Mouse (Mus musculus): ENCODE data around the gene Hadh. TPM values are rescaled to one million over a fixed set of nuclear protein-coding genes. Genes with fewer than 3 reads are reported as not detected.

Hadh gene
- polyA plus RNA-seq (2015; fragmentation: Nextera tagmentation; extraction: Ambion mirVana) = 369 and 438 TPM in 2 replicates

- under 1% methylated on average over 53 of the region's 54 CpGs for WGBS
- Histone ChIP-seq H3K36me3 (ENCODE audit: control insufficient read depth, insufficient read depth, low read length) (no peaks in the 10 kb centered on the region; the same call in none of the 2 replicates), H3K4me3 (ENCODE audit: low read length) (peak within 1 kb of the TSS; percentile 87)
These were observed at the start of gene Hadh for GRCm38 (mm10) chr3:131271559-131272373. Gene Hadh, minus strand, starts transcription at chr3:131272101.

GRCm38 (mm10) chr3:131320184-131320583 is 48.3 kb upstream of the Hadh start:
- H3K36me3 ChIP-seq (ENCODE audit: control insufficient read depth, insufficient read depth, low read length) = no peaks in the 10 kb centered on the region
- H3K9me3 ChIP-seq (ENCODE audit: control insufficient read depth, low read length) = no peaks in the 10 kb centered on the region
- no peak overlapping the region for H3K9ac ChIP-seq (ENCODE audit: low read depth, low read length)
- no peak overlapping the region for H3K4me3 ChIP-seq (ENCODE audit: low read length)
- ATAC-seq = no peak
- H3K27me3 ChIP-seq (replicated peaks; ENCODE audit: control insufficient read depth, insufficient read depth, low read length) = no peaks in the 10 kb centered on the region
- WGBS = 9% methylated on average over 3 of the region's 3 CpGs
- H3K27ac ChIP-seq (ENCODE audit: low read length) = no peak overlapping the region
- H3K4me1 ChIP-seq (ENCODE audit: control insufficient read depth, insufficient read depth, low read length) = peaks cover 8% of the 10 kb centered on the region; the same call in 1 of the 2 replicates
- no peak overlapping the region for H3K4me2 ChIP-seq (ENCODE audit: low read depth, low read length)

More at GRCm38 (mm10) chr3:131271559-131272373, at the start of gene Hadh:
- Histone ChIP-seq H3K9me3 (ENCODE audit: control insufficient read depth, low read length) (no peaks in the 10 kb centered on the region), H3K9ac (ENCODE audit: low read depth, low read length) (peak within 1 kb of the TSS; percentile 84), H3K27me3 (replicated peaks; ENCODE audit: control insufficient read depth, insufficient read depth, low read length) (no peaks in the 10 kb centered on the region), H3K4me2 (ENCODE audit: low read depth, low read length) (peak within 1 kb of the TSS; percentile 66), H3K27ac (ENCODE audit: low read length) (peak within 1 kb of the TSS; percentile 93), H3K4me1 (ENCODE audit: control insufficient read depth, insufficient read depth, low read length) (peaks cover 11% of the 10 kb centered on the region; the same call in 1 of the 2 replicates)
- ATAC-seq = peak; percentile 88

GRCm38 (mm10) chr3:131318211-131318610 is 46.3 kb upstream of the Hadh start:
- Histone ChIP-seq H3K4me3 (ENCODE audit: low read length) (no peak overlapping the region), H3K36me3 (ENCODE audit: control insufficient read depth, insufficient read depth, low read length) (no peaks in the 10 kb centered on the region), H3K27me3 (replicated peaks; ENCODE audit: control insufficient read depth, insufficient read depth, low read length) (no peaks in the 10 kb centered on the region), H3K9me3 (ENCODE audit: control insufficient read depth, low read length) (no peaks in the 10 kb centered on the region), H3K27ac (ENCODE audit: low read length) (no peak overlapping the region), H3K9ac (ENCODE audit: low read depth, low read length) (no peak overlapping the region), H3K4me1 (ENCODE audit: control insufficient read depth, insufficient read depth, low read length) (peaks cover 8% of the 10 kb centered on the region; the same call in 1 of the 2 replicates), H3K4me2 (ENCODE audit: low read depth, low read length) (no peak overlapping the region)
- ATAC-seq = no peak
- WGBS = 57% methylated on average over 2 of the region's 2 CpGs

DNA sequence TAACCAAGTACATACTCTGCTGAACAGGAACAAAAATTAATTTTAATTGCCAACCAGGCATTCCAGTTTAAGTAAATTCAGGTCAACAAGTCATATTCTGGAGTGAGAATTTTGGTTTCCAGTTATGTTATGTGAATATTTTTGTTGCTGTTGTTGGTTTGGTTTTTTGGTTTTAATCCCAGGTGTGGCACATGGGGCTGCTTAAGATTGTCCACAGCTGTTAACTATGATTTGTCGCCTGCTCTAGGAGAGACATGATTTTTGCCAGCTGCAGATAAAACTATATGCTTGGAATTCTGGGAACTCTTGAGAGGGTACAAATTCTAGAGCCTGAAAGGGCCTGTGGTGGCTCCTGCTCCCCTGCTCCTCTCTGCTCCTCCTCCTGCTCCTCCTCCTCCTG is 45.2 kb upstream of the Hadh start:
- Histone ChIP-seq H3K9me3 (ENCODE audit: control insufficient read depth, low read length) (no peaks in the 10 kb centered on the region), H3K36me3 (ENCODE audit: control insufficient read depth, insufficient read depth, low read length) (no peaks in the 10 kb centered on the region), H3K4me3 (ENCODE audit: low read length) (no peak overlapping the region), H3K9ac (ENCODE audit: low read depth, low read length) (no peak overlapping the region), H3K27ac (ENCODE audit: low read length) (no peak overlapping the region), H3K4me2 (ENCODE audit: low read depth, low read length) (no peak overlapping the region), H3K4me1 (ENCODE audit: control insufficient read depth, insufficient read depth, low read length) (peaks cover 10% of the 10 kb centered on the region; the same call in 1 of the 2 replicates), H3K27me3 (replicated peaks; ENCODE audit: control insufficient read depth, insufficient read depth, low read length) (no peaks in the 10 kb centered on the region)
- ATAC-seq = no peak
- WGBS = 93% methylated on average over 1 of the region's 1 CpGs

DNA sequence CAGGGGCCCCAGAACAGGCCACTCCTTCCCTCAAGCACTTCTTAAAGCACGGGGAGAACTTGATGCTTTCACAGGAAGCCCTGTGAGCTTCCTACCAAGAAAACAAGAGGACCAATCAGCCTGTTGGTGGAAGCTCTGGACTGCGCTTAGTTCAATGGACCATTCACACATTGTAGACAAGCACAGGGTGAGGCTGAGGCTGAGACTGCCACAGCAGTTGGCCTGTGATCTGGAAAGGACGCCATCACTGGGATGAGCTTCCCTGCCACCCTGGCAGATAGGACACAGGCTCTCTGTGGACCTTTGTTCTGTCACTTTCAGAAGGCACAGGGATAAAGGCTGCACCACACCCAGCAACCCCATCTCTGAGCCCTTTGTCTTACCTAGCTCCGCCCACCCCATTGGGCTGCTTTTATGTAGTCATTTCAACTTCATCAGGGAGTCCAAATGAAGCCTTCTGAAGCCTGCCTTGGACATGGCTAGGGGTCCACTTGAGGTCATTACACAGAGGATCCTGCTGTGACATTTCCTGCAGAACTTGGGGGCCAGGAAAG is 44.1 kb upstream of the Hadh start:
- H3K4me3 ChIP-seq (ENCODE audit: low read length) = no peak overlapping the region
- H3K27ac ChIP-seq (ENCODE audit: low read length) = 0 out of 2 replicates have a peak overlapping the region, but pooled peaks have one; percentile 23
- H3K4me2 ChIP-seq (ENCODE audit: low read depth, low read length) = no peak overlapping the region
- WGBS = 51% methylated on average over 4 of the region's 4 CpGs
- H3K36me3 ChIP-seq (ENCODE audit: control insufficient read depth, insufficient read depth, low read length) = no peaks in the 10 kb centered on the region
- H3K4me1 ChIP-seq (ENCODE audit: control insufficient read depth, insufficient read depth, low read length) = peaks cover 10% of the 10 kb centered on the region; the same call in 1 of the 2 replicates
- H3K9ac ChIP-seq (ENCODE audit: low read depth, low read length) = peak overlapping the region; percentile 39; the same call in 1 of the 2 replicates
- ATAC-seq = peak; percentile 17; the same call in 1 of the 2 replicates
- H3K9me3 ChIP-seq (ENCODE audit: control insufficient read depth, low read length) = no peaks in the 10 kb centered on the region
- H3K27me3 ChIP-seq (replicated peaks; ENCODE audit: control insufficient read depth, insufficient read depth, low read length) = no peaks in the 10 kb centered on the region

- 54% methylated on average over 9 of the region's 9 CpGs for WGBS
- peaks cover 13% of the 10 kb centered on the region for H3K9me3 ChIP-seq (ENCODE audit: control insufficient read depth, low read length)
- no peak overlapping the region for H3K4me2 ChIP-seq (ENCODE audit: low read depth, low read length)
- no peak overlapping the region; the same call in none of the 2 replicates for H3K27ac ChIP-seq (ENCODE audit: low read length)
- H3K4me1 ChIP-seq (ENCODE audit: control insufficient read depth, insufficient read depth, low read length) = peaks cover 10% of the 10 kb centered on the region; the same call in 1 of the 2 replicates
- H3K36me3 ChIP-seq (ENCODE audit: control insufficient read depth, insufficient read depth, low read length) = 0 out of 2 replicates have a peak, but pooled peaks cover 2% of the 10 kb centered on the region
- ATAC-seq = peak; percentile 85
- no peak overlapping the region for H3K9ac ChIP-seq (ENCODE audit: low read depth, low read length)
- H3K27me3 ChIP-seq (replicated peaks; ENCODE audit: control insufficient read depth, insufficient read depth, low read length) = no peaks in the 10 kb centered on the region
- H3K4me3 ChIP-seq (ENCODE audit: low read length) = no peak overlapping the region
These were observed 40.4 kb upstream of the Hadh start for GRCm38 (mm10) chr3:131312340-131312739.

DNA sequence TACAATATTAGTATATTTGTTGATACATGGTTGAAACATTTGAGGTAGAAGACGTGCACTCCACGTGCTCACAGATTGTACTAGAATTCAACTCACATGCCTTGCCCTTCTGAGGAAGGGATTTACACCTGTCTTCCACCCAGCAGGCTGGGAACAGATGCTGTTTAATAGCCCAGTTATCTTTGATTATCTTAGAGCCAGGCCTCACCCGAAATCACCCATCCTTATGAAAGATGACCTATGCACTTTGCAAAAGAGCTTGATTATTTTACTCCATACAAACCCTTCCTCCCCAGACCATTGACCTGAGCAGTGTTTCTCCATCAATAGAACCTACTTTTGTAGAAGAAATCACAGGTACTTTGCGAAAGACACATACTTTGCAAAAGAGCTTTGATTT is 38.7 kb upstream of the Hadh start:
- Histone ChIP-seq H3K36me3 (ENCODE audit: control insufficient read depth, insufficient read depth, low read length) (0 out of 2 replicates have a peak, but pooled peaks cover 2% of the 10 kb centered on the region), H3K9ac (ENCODE audit: low read depth, low read length) (no peak overlapping the region), H3K4me1 (ENCODE audit: control insufficient read depth, insufficient read depth, low read length) (0 out of 2 replicates have a peak, but pooled peaks cover 3% of the 10 kb centered on the region), H3K4me3 (ENCODE audit: low read length) (no peak overlapping the region), H3K27ac (ENCODE audit: low read length) (no peak overlapping the region), H3K9me3 (ENCODE audit: control insufficient read depth, low read length) (peaks cover 13% of the 10 kb centered on the region), H3K4me2 (ENCODE audit: low read depth, low read length) (no peak overlapping the region), H3K27me3 (replicated peaks; ENCODE audit: control insufficient read depth, insufficient read depth, low read length) (no peaks in the 10 kb centered on the region)
- 70% methylated on average over 4 of the region's 4 CpGs for WGBS
- peak; percentile 75 for ATAC-seq

DNA sequence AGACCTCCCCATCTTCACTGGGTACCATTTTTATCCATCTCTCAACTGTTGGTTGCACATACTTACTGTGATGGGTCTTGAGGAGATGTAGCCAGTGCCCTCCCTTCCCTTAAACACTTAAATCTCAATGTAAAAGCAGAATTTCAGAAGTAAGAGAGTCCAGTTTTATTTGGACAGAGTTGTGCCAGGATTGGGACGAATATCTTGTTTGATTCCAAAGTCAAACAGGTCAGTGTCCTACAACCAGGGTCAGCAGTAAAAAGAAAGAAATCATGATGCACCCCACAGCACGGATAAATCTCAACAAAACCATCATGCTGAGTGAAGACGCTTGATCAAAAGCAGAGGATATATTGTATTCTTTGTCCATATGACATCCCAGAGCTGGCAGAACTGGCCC is 35.9 kb upstream of the Hadh start:
- Histone ChIP-seq H3K4me1 (ENCODE audit: control insufficient read depth, insufficient read depth, low read length) (no peaks in the 10 kb centered on the region), H3K27me3 (replicated peaks; ENCODE audit: control insufficient read depth, insufficient read depth, low read length) (no peaks in the 10 kb centered on the region), H3K27ac (ENCODE audit: low read length) (no peak overlapping the region), H3K9me3 (ENCODE audit: control insufficient read depth, low read length) (peaks cover 13% of the 10 kb centered on the region), H3K9ac (ENCODE audit: low read depth, low read length) (no peak overlapping the region), H3K36me3 (ENCODE audit: control insufficient read depth, insufficient read depth, low read length) (0 out of 2 replicates have a peak, but pooled peaks cover 2% of the 10 kb centered on the region), H3K4me2 (ENCODE audit: low read depth, low read length) (no peak overlapping the region), H3K4me3 (ENCODE audit: low read length) (no peak overlapping the region)
- ATAC-seq = no peak
- WGBS = 87% methylated on average over 3 of the region's 3 CpGs

- 89% methylated on average over 7 of the region's 7 CpGs for WGBS
- no peak overlapping the region for H3K4me3 ChIP-seq (ENCODE audit: low read length)
- no peak overlapping the region for H3K27ac ChIP-seq (ENCODE audit: low read length)
- H3K36me3 ChIP-seq (ENCODE audit: control insufficient read depth, insufficient read depth, low read length) = 0 out of 2 replicates have a peak, but pooled peaks cover 2% of the 10 kb centered on the region
- peaks cover 2% of the 10 kb centered on the region; the same call in 1 of the 2 replicates for H3K4me1 ChIP-seq (ENCODE audit: control insufficient read depth, insufficient read depth, low read length)
- no peak for ATAC-seq
- H3K27me3 ChIP-seq (replicated peaks; ENCODE audit: control insufficient read depth, insufficient read depth, low read length) = no peaks in the 10 kb centered on the region
- H3K4me2 ChIP-seq (ENCODE audit: low read depth, low read length) = no peak overlapping the region
- H3K9me3 ChIP-seq (ENCODE audit: control insufficient read depth, low read length) = peaks cover 13% of the 10 kb centered on the region
- no peak overlapping the region for H3K9ac ChIP-seq (ENCODE audit: low read depth, low read length)
These were observed 34.4 kb upstream of the Hadh start for GRCm38 (mm10) chr3:131306255-131306654.
